Mouse (Mus musculus) embryonic fibroblast, embryonic 13.5 days (primary cell): ENCODE results near the gene Zfp217. TPM values are rescaled to one million over a fixed set of nuclear protein-coding genes. Genes with fewer than 3 reads are reported as not detected.

Experiments
- H3K27ac ChIP-seq: 2 replicates; pipeline ENCODE4 v1.5.1; 2012; ENCODE audit warnings: low read length, control low read depth, inconsistent platforms; ENCODE audit not compliant: insufficient read depth
- H3K4me1 ChIP-seq: 2 replicates; pipeline ENCODE4 v1.6.1; 2011; ENCODE audit warnings: low read length; ENCODE audit not compliant: control insufficient read depth, insufficient read depth
- H3K4me3 ChIP-seq: 2 replicates; pipeline ENCODE4 v1.5.1; 2011; ENCODE audit warnings: mild to moderate bottlenecking, control low read depth, low read length; ENCODE audit not compliant: insufficient read depth
- CTCF ChIP-seq: IDR thresholded peaks from 2 replicates; pipeline ENCODE4 v1.5.1; 2011; ENCODE audit warnings: mild to moderate bottlenecking, control low read depth, low read length, moderate library complexity, borderline replicate concordance; ENCODE audit not compliant: insufficient read depth
- POLR2A ChIP-seq: IDR thresholded peaks from 2 replicates; pipeline ENCODE4 v1.6.1; 2011; ENCODE audit warnings: low read depth, mild to moderate bottlenecking, control low read depth, low read length, moderate library complexity
- polyA plus RNA-seq: library from polyadenylated mRNA; stranded (reverse); fragments of >200 nt; gene quantifications from 2 replicates; pipeline ENCODE4 v1.2.4, GENCODE M21; 2011; ENCODE audit warnings: low read depth; ENCODE audit not compliant: missing spikeins, insufficient read length

The Zfp217 gene
- polyA plus RNA-seq, 1 experiment: 13.0 TPM

- no peaks in the 10 kb centered on the region for H3K4me1 ChIP-seq
These were observed 43.5 kb downstream of the Zfp217 start for GRCm38 (mm10) chr2:170104396-170104795.

GRCm38 (mm10) chr2:170103852-170104251, 44.1 kb downstream of the Zfp217 start:
- no peak overlapping the region for H3K27ac ChIP-seq
- H3K4me3 ChIP-seq: no peak overlapping the region
- no peaks in the 10 kb centered on the region for H3K4me1 ChIP-seq
- no peak for TF ChIP-seq POLR2A
- peak; percentile 84; the same call in 1 of the 2 replicates for TF ChIP-seq CTCF

More at GRCm38 (mm10) chr2:170104396-170104795, 43.5 kb downstream of the Zfp217 start:
- Histone ChIP-seq H3K4me3 (no peak overlapping the region), H3K27ac (no peak overlapping the region)
- TF ChIP-seq POLR2A (no peak), CTCF (no peak)

GRCm38 (mm10) chr2:170103341-170103740, 44.6 kb downstream of the Zfp217 start:
- Histone ChIP-seq H3K4me3 (no peak overlapping the region), H3K4me1 (no peaks in the 10 kb centered on the region), H3K27ac (no peak overlapping the region)
- TF ChIP-seq CTCF (no peak), POLR2A (no peak)

- Histone ChIP-seq H3K27ac (no peak overlapping the region), H3K4me3 (no peak overlapping the region), H3K4me1 (no peaks in the 10 kb centered on the region)
- TF ChIP-seq CTCF (no peak), POLR2A (no peak)
These were observed 46.0 kb downstream of the Zfp217 start for GRCm38 (mm10) chr2:170101932-170102331.

- peak; percentile 98 for TF ChIP-seq CTCF
- TF ChIP-seq POLR2A: no peak
- no peak overlapping the region for H3K27ac ChIP-seq
- H3K4me1 ChIP-seq: no peaks in the 10 kb centered on the region
- no peak overlapping the region for H3K4me3 ChIP-seq
These were observed 46.8 kb downstream of the Zfp217 start for GRCm38 (mm10) chr2:170101132-170101531.

DNA sequence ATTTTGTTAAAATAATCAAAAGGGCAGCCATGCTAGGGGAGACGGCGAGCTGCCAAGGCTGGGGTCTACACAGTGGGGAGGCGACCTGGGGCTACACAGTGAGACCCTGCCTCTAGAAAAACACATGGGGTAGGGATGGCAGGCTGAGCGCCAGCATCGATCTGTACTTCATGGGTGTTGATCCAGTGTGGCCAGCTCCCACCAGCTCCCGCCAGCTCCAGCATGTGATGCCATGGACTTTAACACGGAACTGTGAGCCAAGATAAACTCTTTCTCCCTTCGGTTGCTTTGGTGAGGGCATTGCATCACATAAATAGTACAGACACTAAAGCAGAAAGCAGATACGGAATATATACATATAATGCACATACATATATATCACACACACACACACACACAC, 53.0 kb downstream of the Zfp217 start:
- TF ChIP-seq POLR2A (no peak), CTCF (no peak)
- Histone ChIP-seq H3K27ac (no peak overlapping the region), H3K4me3 (no peak overlapping the region), H3K4me1 (no peaks in the 10 kb centered on the region)

DNA sequence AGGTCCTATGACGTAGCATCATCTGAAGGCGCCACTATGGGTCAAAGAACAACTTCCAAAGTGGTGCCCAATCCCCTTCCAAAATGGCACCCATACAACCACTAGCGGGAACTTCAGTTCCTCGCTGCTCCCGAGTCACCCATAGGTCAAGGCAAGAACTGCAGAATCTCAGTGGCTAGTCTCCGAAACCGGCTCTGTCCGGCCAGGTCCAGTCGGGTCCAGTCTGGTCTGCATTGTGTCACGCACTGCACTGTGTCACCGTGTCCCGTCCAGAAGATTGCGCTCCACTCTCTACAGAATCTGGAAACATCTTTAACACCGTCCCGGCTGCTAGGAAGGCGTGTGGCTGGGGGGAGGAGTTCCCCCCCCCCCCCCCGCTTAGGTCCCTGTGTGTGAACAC, 53.7 kb downstream of the Zfp217 start:
- Histone ChIP-seq H3K27ac (no peak overlapping the region), H3K4me3 (no peak overlapping the region), H3K4me1 (no peaks in the 10 kb centered on the region)
- no peak for TF ChIP-seq POLR2A
- TF ChIP-seq CTCF: no peak

DNA sequence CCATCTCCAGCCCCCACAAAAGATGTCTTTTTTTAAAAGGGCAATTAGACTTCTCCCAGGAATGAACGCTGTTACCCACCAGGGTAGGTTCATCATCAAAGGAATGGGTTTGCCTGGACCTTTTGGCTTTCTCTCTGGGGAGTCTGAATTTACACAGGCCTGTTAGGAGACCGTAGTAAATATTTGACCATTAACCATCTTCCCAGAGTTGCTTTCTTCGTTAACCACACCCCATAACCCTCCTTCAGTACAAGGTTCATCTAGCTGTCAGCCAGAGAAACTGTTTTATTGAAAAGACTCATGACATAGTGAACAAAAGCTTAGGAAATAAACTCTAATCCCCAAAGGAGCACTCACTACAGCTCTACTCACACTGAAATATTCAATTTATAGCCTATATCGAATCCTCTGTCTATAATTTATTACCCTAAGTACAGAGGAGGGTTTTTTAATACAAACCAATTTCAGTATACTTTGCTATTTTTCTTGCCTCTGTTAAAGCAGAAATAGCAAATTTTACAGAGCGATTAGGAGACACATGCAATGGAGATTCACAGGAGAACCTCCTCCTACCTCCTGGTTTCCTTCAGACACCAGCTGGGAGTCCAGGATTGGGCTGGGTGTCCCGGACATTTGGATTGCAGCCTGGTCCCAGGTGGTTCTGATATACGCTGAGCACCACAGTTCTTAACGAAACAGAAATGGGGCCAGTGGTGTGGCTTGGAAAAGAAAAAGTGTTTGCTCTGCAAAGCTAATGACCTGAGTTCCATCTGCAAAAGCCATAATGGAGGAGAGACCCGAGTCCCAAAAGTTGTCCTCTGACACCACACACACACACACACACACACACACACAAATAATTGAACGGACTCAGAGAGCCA, 56.1 kb downstream of the Zfp217 start:
- no peak overlapping the region for H3K4me3 ChIP-seq
- TF ChIP-seq POLR2A (no peak), CTCF (no peak)
- no peaks in the 10 kb centered on the region for H3K4me1 ChIP-seq
- no peak overlapping the region for H3K27ac ChIP-seq

DNA sequence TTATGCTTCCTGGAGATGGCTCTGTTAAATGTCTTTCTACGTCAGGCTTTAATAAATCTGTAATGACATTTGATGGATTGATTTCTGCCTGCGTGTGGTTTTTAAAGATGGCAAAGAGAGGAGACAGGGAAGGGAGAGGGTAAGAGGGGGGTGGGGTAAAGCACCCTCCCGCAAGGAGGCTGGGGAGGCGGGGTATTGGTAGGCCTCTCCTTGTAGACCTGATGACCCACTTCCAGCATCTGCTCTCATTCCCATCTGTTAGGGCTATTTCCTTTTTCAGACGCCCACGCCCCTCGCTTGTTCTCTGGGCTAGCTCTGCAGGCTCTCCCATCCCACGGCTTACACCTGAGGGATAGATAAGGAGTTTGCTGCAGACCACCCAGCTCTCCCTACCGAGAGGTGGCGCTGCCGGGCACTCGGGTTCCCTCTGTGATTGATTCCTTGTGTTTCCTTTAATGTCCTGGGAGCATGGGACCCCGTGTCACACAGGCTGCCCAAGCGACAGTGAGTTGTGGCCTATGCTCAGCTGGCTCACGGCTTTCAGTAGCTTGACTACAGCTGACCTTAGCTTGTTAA, 69.4 kb downstream of the Zfp217 start:
- Histone ChIP-seq H3K4me3 (no peak overlapping the region), H3K27ac (no peak overlapping the region), H3K4me1 (no peaks in the 10 kb centered on the region)
- TF ChIP-seq POLR2A: no peak

- no peak overlapping the region for H3K27ac ChIP-seq
- no peak overlapping the region for H3K4me3 ChIP-seq
- TF ChIP-seq CTCF: no peak
- no peak for TF ChIP-seq POLR2A
- no peaks in the 10 kb centered on the region for H3K4me1 ChIP-seq
These were observed 69.9 kb downstream of the Zfp217 start for GRCm38 (mm10) chr2:170078041-170078440.
